Mouse (Mus musculus) ES-E14 (cell line): Measurements from ENCODE around the gene Ccdc12. TPM values are rescaled to one million over a fixed set of nuclear protein-coding genes. Genes with fewer than 3 reads are reported as not detected.

Source experiments
- DNase-seq: peaks from one replicate; pipeline ENCODE4 v3.0.0-alpha.2; 2013; ENCODE audit warnings: low read depth, low spot score
- H3K27ac ChIP-seq: 2 replicates; pipeline ENCODE4 v1.5.1; 2012; ENCODE audit warnings: low read depth, mild to moderate bottlenecking, low read length, moderate library complexity, mixed read lengths; ENCODE audit not compliant: poor library complexity, insufficient read depth, severe bottlenecking
- H3K36me3 ChIP-seq: 2 replicates; pipeline ENCODE4 v1.6.1; 2012; ENCODE audit warnings: mild to moderate bottlenecking, low read length, moderate library complexity, mixed read lengths; ENCODE audit not compliant: control insufficient read depth, poor library complexity, insufficient read depth, severe bottlenecking
- H3K4me1 ChIP-seq, 2 experiments: fragments of 150-350 bp in 1 of 2; sonication (generic) in 1 of 2; 2 replicates each; pipeline ENCODE4 v1.6.1; 2012; ENCODE audit warnings: low read length in 2 of 2, mild to moderate bottlenecking in 1 of 2, mixed read lengths in 1 of 2; ENCODE audit not compliant: control insufficient read depth in 2 of 2, insufficient read depth in 2 of 2, poor library complexity in 1 of 2
- H3K4me3 ChIP-seq, 2 experiments: fragments of 150-350 bp in 1 of 2; sonication (generic) in 1 of 2; 2 replicates each; pipeline ENCODE4 v1.5.1; 2012; ENCODE audit warnings: low read length in 2 of 2, low read depth in 1 of 2, mild to moderate bottlenecking in 1 of 2, mixed read lengths in 1 of 2; ENCODE audit not compliant: insufficient read depth in 1 of 2, poor library complexity in 1 of 2, severe bottlenecking in 1 of 2
- H3K9ac ChIP-seq: 2 replicates; pipeline ENCODE4 v1.6.1; 2012; ENCODE audit warnings: low read depth, mild to moderate bottlenecking, low read length, mixed read lengths; ENCODE audit not compliant: poor library complexity, insufficient read depth, severe bottlenecking
- H3K9me3 ChIP-seq: fragments of 150-350 bp; sonication (generic); 2 replicates; pipeline ENCODE4 v1.6.1; 2012; ENCODE audit warnings: low read depth, mild to moderate bottlenecking, low read length; ENCODE audit not compliant: control insufficient read depth, insufficient read depth
- CHD2 ChIP-seq: IDR thresholded peaks from 2 replicates; pipeline ENCODE4 v1.6.1; 2014; ENCODE audit warnings: mild to moderate bottlenecking, low read depth, low read length, inconsistent platforms
- HCFC1 ChIP-seq: IDR thresholded peaks from 2 replicates; pipeline ENCODE4 v1.6.1; 2012; ENCODE audit warnings: low read length, inconsistent platforms, borderline replicate concordance; ENCODE audit not compliant: insufficient read depth
- MAFK ChIP-seq: IDR thresholded peaks from 2 replicates; pipeline ENCODE4 v1.6.1; 2014; ENCODE audit warnings: mild to moderate bottlenecking, low read depth, low read length, inconsistent platforms; ENCODE audit not compliant: insufficient read depth
- ZC3H11A ChIP-seq: IDR thresholded peaks from 2 replicates; pipeline ENCODE4 v1.6.1; 2012; ENCODE audit warnings: low read depth, mild to moderate bottlenecking, inconsistent platforms, low read length, borderline replicate concordance
- ZNF384 ChIP-seq: IDR thresholded peaks from 2 replicates; pipeline ENCODE4 v1.6.1; 2012; ENCODE audit warnings: low read depth, low read length, inconsistent platforms
- in situ Hi-C, 2 experiments: fragments of 600-800 bp; cut with MboI; formaldehyde crosslinking; loops; one replicate each; pipeline ENCODE4 v1.15.1; 2025; ENCODE audit warnings: low sequenced_read_pairs in 2 of 2, inconsistent platforms in 1 of 2; ENCODE audit not compliant: unreplicated experiment in 2 of 2
- total RNA-seq: library from RNA; depleted of rRNA; stranded (reverse); fragments of 300-350 nt; gene quantifications from 2 replicates; pipeline ENCODE4 v1.2.3, GENCODE M21; 2012

Gene Ccdc12
- total RNA-seq, 1 experiment: 79.9 TPM

GRCm38 (mm10) chr9:110711532-110711931 is 55.2 kb downstream of the Ccdc12 start:
- Histone ChIP-seq H3K27ac (no peak overlapping the region), H3K9me3 (no peaks in the 10 kb centered on the region), H3K9ac (no peak overlapping the region), H3K36me3 (peaks cover 7% of the 10 kb centered on the region; the same call in 1 of the 2 replicates), H3K4me1 (peaks cover 0 to 3% of the 10 kb centered on the region in 2 experiments; a peak in 1 of 4 replicates), H3K4me3 (no peak overlapping the region)
- TF ChIP-seq MAFK: no peak
- TF ChIP-seq CHD2: no peak
- no peak for TF ChIP-seq ZC3H11A
- TF ChIP-seq ZNF384: no peak
- no peak for TF ChIP-seq HCFC1
- no peak for DNase-seq
- in situ Hi-C loops: loop anchor here in 1 of 2 experiments (10.0 kb wide), 1 partner anchor 163 kb away; the partner anchor contains the start of gene Als2cl

- no peak overlapping the region for H3K9ac ChIP-seq
- peaks cover 0 to 3% of the 10 kb centered on the region in 2 experiments; a peak in 1 of 4 replicates for H3K4me1 ChIP-seq
- no peak overlapping the region for H3K4me3 ChIP-seq
- no peak for TF ChIP-seq ZNF384
- no peak for TF ChIP-seq HCFC1
- TF ChIP-seq MAFK: no peak
- no peak for TF ChIP-seq CHD2
- no peak for TF ChIP-seq ZC3H11A
- no peaks in the 10 kb centered on the region for H3K9me3 ChIP-seq
- H3K36me3 ChIP-seq: peaks cover 7% of the 10 kb centered on the region; the same call in 1 of the 2 replicates
- in situ Hi-C loops: loop anchor here in 1 of 2 experiments (10.0 kb wide), 1 partner anchor 163 kb away; the partner anchor contains the start of gene Als2cl
- no peak for DNase-seq
- H3K27ac ChIP-seq: no peak overlapping the region
These were observed 55.7 kb downstream of the Ccdc12 start for GRCm38 (mm10) chr9:110711996-110712395.

- no peak overlapping the region for H3K4me3 ChIP-seq
- H3K4me1 ChIP-seq: peaks cover 0 to 3% of the 10 kb centered on the region in 2 experiments; a peak in 1 of 4 replicates
- H3K9ac ChIP-seq: no peak overlapping the region
- TF ChIP-seq ZC3H11A (no peak), MAFK (no peak), CHD2 (no peak), HCFC1 (no peak), ZNF384 (no peak)
- DNase-seq: no peak
- in situ Hi-C loops: loop anchor here in 1 of 2 experiments (10.0 kb wide), 1 partner anchor 162 kb away; the partner anchor contains the start of gene Als2cl
- peaks cover 7% of the 10 kb centered on the region; the same call in 1 of the 2 replicates for H3K36me3 ChIP-seq
- no peaks in the 10 kb centered on the region for H3K9me3 ChIP-seq
- H3K27ac ChIP-seq: no peak overlapping the region
These were observed 56.2 kb downstream of the Ccdc12 start for GRCm38 (mm10) chr9:110712545-110712944.

- in situ Hi-C loops: loop anchor here in 1 of 2 experiments (10.0 kb wide), 1 partner anchor 161 kb away; the partner anchor contains the start of gene Als2cl
- Histone ChIP-seq H3K27ac (no peak overlapping the region), H3K9me3 (no peaks in the 10 kb centered on the region), H3K9ac (no peak overlapping the region), H3K4me1 (peaks cover 0 to 3% of the 10 kb centered on the region in 2 experiments; a peak in 1 of 4 replicates), H3K4me3 (no peak overlapping the region), H3K36me3 (peaks cover 7% of the 10 kb centered on the region; the same call in 1 of the 2 replicates)
- TF ChIP-seq HCFC1 (no peak), MAFK (no peak), CHD2 (no peak), ZC3H11A (no peak), ZNF384 (no peak)
- DNase-seq: no peak
These were observed 57.1 kb downstream of the Ccdc12 start for GRCm38 (mm10) chr9:110713389-110713788.
